Mouse (Mus musculus): ENCODE results near the gene Hnrnpr.

Gene Hnrnpr

DNA sequence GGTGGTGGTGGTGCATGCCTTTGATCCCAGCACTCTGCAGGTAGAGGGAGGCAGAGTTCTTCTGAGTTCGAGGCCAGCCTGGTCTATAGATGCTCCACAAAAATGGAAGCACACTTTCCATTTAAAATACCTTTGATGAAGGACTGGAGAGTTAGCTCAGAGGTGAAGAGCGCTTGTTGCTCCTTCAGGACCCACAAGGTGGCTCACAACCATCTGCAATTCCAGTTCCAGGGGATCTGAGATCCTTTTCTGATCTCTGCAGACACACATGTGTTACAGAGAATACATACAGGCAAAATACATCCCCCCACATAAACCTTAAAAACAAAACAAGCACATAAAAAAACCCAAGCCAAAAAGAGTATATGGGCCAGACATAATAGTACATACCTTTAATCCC is 2.4 kb upstream of the Hnrnpr start:
- no peak for DNase-seq (ENCODE audit: low spot score)

DNA sequence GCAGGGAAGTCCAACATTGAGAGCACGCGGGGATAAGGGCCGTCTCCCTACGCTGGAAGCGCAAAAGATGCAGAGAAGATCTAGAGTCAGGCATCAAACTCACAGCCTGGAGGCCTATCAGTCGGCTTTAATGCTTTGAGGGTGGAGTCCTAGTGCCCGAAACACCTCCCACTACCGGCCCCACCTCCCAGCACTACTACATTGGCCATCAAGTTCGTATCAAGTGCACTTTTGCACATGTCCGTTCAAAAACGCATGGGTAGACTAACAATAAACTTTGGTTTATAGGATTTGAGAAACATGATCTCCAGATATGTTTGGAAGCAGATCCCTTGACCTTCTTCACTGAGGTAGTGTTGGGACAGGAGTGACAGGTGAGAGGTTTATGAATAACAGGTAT is 962 bp upstream of the Hnrnpr start:
- DNase-seq (ENCODE audit: low spot score) = peak; percentile 43

DNA sequence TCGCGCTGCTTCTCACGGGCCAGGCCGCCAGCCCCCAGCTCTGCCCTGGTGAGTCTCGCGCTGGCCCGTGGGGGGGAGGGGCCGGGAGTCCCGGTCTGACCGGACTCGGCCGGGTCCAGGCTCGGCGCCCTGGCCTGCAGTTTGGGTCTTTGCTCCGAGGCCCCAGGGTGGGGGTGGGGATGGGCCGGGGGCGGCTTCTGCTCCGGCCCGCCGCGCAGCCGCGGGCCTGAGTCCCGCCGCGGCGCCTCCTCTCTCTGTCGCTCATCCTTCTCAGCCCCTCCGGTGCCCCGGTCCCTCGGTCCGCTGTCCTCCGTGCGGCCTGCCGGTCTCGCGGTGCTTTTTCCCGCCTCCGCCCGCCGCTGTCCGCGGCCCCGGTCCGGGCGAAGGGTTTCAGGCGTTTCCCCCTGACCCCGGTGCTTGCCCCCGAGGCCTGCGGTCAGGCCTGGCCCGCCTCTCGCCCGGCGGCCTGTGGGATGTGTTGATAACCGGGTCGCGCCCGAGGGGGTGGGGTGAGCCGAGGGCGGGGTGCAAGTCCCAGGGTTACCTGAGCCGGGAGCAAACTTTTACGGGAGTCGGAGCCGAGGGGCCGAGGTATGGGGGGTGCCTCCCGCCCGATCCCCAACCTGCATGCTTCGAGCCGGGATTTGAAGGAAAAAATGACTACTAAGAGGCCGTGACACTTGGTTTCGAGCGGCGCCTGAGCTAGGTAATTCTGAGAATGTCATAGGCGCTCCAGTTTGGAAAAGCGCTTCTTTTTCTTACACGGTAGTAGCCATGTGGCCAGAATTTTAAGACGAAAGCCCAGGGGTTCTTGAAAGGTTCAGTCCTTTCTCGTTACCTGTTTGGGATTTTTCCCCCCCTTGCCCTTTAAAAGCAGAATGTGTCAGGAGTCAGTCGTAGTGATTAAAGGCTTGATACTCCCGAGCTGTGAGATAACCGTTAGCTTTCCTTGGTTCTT is 579 bp downstream of the Hnrnpr start:
- peak; percentile 87 for DNase-seq (ENCODE audit: low spot score)

DNA sequence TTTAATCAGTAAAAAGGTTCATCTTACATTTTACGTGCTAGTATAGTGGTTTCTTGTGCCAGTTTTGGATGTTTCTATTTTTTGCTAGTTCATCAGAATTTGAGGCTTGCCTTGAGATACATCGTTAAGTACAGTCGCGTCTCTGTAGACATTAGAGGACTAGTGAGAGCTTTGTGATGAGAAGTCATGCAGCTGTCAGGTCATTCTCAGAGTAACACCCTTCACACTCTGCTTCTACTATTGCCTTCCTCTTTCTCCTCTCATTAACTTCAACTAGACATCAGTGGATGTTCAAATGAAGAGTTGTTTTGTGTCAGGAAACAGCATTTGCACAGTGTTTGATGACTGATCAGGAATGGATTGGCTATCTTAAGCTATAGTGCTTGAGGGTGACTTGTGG is 1.9 kb downstream of the Hnrnpr start:
- DNase-seq (ENCODE audit: low spot score) = no peak

DNA sequence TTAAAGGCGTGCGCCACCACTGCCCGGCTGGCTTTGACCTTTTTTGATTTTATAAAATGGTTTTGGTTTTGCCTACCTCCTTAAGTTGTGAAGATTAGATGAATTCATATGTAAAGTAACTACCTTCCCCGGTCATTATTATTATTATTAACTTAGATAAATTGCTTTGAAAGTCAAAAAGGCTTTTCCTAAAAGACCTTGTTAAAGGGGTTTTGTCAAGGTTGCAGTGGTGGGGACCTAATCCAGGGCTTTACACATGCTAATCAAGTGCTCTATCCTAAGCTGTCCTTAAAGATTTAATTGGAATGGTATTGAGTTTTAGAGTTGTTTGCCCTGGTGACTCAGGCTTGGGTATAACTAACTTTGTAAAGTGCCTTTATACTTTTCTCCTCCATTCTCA is 6.9 kb downstream of the Hnrnpr start:
- no peak for DNase-seq (ENCODE audit: low spot score)

DNA sequence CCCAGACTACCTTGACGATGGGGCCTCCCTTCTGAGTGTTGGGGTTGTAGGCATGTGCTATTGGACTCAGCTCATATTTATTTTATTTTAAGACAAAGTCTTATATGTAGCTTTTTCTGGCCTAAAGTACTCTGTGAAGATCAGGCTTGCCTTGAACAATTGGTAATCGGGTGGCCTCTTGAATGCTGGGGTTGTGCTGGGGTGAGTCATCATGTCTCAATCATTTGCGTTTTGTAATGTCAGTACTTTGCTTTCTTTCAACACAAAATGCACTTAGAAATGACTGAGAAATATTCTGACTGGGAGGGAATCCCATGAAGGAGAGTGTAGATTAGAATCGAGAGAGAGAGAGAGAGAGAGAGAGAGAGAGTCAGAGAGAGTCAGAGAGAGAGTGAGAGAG is 9.3 kb downstream of the Hnrnpr start:
- DNase-seq (ENCODE audit: low spot score) = no peak

DNA sequence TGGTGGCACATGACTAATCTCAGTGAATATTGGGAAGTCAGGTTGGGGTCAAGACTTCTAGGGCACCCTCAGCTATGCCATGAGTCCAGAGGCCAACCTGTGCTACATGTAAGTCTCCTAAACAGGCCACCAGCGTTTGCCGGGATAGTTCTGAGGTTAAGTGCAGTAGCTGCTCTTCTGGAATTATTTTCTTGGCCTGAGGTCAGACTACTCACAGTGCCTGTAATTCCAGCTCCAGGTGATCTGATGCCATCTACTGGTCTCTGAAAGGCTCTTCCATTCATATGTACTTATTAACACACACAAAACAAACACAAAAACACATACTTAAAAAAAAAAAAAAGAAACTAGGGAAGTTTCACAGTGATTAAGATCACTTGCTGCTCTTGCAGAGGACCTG is 13.5 kb downstream of the Hnrnpr start:
- no peak for DNase-seq (ENCODE audit: low spot score)

DNA sequence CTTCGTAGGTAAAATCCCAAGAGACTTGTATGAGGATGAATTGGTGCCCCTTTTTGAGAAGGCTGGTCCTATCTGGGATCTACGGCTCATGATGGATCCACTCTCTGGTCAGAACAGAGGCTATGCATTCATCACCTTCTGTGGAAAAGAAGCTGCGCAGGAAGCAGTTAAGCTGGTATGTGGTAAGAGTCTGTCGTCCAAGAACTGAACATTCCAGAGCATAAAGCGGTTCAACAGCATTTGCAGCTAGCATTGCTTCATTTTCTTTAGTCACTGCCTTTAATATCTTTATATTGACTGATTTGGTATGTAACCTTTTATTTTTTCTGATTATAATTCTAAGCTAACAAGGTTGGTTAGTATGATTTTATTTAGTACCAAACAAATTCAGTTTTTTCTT is 16.5 kb downstream of the Hnrnpr start:
- DNase-seq (ENCODE audit: low spot score) = no peak

DNA sequence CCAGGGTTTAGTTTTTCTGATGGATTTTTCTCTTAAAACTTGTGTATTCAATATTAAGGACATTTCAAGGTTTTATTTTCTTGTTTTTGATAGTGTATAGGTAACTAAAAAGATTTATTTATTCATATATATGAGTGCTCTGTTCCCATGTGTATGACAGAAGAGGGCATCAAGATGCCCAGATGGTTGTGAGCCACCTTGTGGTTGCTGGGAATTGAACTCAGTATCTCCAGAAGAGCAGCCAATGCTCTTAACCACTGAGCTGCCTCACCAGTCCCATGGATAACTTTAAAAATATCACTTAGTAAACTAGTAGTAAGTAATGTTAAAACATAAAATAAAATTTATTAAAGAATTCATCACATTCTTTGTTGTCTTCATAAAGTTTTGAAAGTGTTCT is 17.4 kb downstream of the Hnrnpr start:
- no peak for DNase-seq (ENCODE audit: low spot score)

DNA sequence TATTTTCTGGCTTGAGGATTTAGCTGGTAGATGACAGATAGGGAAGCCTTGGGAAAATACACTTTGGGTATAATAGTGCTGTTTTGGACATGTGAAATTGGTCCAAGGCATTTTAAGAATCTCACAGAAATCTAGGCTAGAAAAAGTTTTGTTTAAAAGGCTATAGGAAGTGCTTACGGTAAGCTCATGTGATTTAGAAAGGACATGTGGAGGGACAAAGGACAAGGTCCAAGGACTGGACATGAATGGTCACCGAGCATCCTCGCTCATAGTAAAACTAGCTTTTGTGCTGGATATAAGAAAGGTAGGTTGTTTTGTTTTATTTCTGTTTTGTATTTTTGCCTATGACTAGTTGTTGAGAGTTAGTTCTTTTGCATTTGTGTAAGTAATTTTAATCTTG is 21.0 kb downstream of the Hnrnpr start:
- no peak for DNase-seq (ENCODE audit: low spot score)

DNA sequence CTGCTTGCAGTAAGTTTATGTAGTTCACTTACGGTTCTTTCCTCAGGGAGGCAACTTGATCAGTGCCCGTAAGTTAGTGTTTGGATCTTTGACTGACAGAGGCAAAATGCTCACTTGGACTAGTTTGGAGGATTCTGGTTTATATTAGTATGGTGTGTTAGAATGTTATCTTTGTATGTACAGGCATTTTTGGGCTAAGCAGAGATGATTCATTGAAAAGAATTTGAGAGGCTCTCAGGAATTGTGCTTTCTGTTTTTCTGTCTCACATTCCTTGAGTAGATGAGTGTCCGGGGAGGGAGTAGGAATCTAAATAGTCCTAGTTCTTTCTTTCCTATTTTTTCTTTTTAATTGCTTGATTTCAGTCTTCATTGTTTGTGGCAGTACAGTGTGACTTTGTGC is 22.4 kb downstream of the Hnrnpr start:
- no peak for DNase-seq (ENCODE audit: low spot score)

DNA sequence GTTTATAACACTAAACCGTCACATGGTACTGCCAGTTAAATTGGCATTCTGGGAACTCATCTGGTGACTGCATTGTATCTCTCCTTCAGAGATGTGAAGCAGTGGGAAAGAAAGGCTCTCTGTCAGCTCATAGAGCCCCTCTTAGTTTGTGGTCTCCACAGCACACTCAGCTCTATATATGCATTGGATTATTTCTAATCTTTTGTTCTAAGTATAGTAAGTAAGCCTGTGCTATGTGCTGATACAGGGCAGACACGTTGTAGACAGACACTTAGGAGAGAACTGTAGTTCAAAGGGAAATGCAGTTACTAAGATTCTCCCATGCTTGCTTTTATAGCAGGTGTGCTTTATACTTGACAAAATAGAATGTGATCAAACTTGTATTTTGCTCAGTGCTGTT is 24.3 kb downstream of the Hnrnpr start:
- no peak for DNase-seq (ENCODE audit: low spot score)

DNA sequence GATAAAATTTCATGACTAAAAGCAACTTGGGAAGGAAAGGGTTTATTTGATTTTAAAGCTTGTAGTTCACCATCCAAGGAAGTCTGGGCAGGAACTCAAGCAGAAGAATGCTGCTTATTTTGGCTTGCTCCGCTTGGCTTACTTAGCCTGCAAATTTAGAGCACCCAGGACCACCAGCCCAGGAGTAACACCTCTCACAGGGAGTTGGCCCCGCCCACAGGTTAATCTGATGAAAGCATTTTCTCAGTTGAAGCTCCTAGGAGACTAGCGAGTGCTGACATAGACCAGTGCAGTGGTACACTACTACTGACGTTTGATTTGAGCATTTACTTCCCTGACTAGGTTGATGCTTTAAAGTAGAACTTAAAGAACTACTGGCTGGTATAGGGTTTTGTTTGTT is 26.4 kb downstream of the Hnrnpr start:
- DNase-seq (ENCODE audit: low spot score) = no peak

DNA sequence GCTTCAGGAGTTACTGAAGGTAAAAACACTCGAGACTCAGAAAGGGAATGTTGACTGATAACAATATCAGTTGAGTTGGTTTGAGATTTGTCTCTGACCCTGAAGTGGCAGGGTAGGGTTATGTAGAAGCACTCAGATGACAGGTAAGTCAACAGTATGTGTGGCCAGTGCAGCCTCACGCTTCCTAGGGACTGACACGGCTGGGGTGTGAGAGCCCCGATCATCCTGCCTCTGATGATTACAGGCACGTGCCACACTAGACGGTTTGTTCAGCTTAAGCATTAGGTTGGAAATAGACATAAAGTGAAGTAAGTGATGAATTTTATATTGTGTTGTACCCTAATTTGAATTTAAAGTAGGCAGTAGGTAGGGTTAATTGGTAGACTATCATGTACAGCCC is 38.9 kb downstream of the Hnrnpr start:
- no peak for DNase-seq (ENCODE audit: low spot score)

DNA sequence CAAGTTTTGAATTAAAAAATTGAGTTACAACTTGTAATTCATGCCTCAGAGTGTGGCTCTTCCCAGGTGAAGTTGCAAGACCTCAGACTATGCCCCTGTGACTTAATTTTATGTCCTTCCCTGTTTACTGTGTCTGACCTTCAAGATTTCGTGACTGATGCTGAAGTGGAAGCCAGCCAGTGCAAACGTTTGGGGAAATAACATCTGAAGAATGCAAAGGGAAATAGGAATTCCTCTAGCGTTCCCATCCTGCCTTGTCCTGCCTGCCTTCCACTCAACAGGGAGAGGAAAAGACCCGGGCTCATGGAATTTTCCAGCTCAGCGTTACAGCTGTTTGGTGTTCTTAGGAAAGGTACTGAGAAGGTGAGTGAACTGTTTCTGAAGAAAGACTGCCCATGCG is 46.3 kb downstream of the Hnrnpr start:
- DNase-seq (ENCODE audit: low spot score) = no peak

DNA sequence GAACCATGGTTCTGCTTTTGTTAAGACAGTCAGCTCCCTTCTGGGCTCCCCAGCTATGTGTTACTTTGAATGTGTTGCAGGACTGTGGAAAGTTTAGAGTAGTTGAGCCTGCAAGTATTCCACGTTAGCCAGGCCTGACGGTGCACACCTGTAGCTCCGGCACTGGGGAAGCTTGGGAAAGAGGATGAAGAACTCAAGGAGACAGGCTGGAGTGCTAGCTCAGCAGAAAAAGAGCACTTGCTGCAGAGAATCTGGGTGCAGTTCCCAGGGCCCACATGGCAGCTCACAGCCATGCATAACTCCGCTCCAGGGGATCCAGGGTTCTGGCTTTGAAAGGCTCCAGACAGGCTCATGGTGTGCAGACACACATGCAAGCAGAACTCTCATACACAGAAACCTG is 46.7 kb downstream of the Hnrnpr start:
- no peak for DNase-seq (ENCODE audit: low spot score)

DNA sequence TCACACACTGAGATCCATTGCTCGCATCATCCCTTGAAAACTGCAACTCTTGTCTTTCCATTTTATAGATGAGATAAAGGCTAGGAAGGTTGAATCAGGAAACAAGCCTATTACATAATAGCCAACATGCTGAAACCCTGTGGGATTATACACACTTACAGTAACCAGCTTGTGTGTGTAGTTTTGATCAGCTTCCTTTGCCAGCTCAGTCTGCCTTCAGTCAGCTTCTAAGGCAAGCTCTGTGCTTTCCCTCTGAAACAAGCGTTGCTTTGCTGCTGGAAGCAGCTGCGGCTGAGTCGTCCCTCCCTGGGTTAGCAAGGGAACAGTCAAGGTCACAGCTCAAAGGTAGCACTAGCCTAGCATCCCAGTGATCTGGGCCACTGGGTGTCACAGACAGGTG is 57.1 kb downstream of the Hnrnpr start:
- DNase-seq (ENCODE audit: low spot score) = no peak

DNA sequence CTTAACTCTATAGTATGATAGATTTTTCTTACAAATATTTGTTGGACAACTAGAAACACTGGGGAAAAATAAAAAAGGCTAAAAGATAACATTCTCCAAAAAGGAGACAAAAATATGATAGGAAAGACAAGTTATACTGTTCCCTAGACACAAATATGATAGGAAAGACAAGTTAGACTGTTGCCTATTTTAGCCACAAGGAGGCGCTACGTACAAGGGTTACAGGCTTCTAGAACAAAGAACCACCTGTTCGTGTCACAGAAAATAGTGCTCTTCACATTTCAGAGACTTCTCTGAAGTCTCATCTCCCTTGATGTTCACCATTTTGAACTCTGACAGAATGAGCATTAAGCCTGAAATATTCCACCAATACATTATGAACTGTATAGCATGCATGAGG is 59.0 kb downstream of the Hnrnpr start:
- peak; percentile 51 for DNase-seq (ENCODE audit: low spot score)

DNA sequence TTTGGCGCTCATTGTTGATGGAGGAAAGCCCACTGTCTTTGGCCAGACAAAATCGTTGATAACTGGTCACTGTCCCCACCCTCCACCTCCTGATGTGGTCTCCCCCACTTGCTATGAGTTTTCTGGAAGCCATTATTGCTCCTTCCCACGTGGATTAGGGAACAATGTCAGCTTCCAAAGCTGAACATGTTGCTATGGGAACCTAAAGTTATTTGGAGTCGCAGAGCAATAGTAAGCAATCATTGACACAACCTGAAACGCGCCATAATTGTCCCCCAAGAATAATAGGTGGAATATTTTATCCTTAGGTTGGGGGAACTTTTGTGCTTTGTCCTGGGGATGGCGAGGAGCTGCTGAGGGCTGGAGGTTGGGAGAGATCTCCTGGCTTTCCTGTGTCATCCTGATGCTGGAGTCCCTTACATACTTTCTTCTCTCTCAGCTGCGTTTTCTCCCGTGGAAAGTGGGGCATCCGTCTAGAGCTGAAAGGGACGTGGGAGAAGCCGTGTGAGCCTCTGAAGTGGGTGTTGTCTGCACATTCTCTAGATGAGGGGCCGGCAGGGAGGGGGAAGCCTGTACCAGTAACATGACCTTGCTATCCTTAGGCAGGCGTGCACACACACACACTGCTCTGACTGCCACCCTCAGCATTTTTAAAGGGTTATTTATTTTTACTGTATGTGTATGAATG is 62.9 kb downstream of the Hnrnpr start:
- DNase-seq (ENCODE audit: low spot score) = no peak

DNA sequence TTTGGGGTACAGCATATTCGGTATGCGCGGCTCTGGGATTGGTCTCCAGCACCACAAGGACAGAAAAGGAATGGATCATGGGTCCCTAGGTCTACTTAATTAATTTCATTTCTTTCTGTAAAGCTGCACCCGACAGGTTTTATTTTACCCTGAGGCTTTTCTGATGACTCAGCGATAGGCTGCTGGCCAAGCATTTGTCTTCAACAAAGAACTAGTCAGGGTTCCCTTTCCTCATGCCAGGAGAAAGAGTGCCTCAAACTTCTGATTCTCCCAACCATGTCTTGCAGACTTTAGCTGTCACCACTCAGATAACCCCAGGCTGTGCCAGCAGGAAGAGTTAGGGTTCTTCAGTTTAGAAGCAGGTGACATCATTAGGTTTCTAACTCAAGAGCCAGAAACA is 66.3 kb downstream of the Hnrnpr start:
- DNase-seq (ENCODE audit: low spot score) = no peak

DNA sequence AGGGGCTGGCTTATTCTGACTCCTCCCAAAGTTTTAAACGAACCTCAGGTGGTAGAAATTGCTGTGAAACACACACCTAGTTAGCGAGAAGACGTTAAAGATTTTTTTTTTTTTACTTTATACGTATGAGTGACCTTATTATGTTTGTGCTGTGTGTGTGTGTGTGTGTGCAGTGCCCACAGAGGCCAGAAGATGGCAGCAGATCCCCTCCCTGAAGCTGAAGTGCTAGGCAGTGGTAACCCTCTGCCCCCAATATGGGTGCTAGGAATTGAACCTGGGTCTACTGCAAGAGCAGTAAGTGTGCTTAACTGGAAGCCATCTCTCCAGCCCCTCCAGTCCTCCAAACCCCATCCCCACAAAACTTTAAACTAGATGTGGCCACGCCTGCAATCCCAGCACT is 72.3 kb downstream of the Hnrnpr start:
- no peak for DNase-seq (ENCODE audit: low spot score)

DNA sequence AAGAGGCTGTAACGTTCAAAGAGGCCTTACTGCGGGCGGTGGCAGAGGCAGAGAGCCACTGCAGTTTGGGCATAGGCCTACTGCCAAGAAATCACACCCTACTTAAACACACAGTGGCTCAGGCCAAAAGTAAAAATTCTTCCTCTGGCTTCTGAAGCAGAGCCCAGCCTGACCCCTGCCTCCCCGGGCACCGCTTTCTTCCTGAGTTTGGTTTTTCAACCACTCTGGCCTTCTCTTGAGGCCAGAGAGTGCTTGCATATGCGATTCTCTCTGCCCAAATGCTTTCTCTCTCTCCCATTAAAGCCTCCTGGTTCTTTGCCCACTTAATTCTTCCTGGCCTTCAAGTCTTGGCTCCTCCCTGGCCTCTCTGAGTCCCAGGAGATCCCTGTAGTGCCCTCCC is 73.1 kb downstream of the Hnrnpr start:
- no peak for DNase-seq (ENCODE audit: low spot score)

DNA sequence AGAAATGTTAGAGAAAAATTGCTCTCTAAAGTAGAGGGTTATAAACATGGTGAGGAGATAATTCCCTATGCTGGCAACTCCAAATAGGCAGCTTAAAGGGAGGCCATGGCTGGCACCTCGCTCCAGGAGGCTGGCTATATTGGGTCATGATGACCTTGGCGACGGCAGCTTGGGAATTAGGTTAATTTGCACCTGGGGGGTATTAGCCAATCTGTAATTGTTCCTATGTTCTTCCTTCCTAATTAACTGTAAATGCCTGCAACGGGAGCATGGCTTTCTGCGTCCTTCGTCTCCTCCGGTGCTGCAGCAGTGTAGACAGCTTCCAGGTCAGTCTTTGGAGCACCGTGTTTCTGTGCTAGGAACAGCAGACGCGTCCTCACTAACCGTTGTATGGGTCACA is 76.5 kb downstream of the Hnrnpr start:
- no peak for DNase-seq (ENCODE audit: low spot score)

DNA sequence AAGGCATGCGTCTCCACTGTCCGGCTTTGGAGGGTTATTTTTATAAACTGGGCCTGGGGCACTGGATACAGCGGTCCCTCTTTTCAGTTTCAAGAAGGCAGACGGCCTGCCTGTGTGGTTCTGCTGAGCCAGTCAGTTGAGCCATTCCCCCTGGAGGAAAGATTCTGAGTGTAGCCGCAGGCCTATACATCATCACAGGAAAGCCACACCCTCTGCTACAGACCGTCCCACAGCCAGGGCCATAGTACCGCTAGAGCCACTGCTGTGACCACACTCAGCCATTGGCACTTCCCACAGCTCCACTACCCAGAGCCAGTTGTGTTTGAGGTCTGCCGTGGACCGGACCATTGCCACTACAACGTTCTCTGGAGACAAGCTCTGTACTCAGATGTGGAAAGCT is 91.1 kb downstream of the Hnrnpr start:
- no peak for DNase-seq (ENCODE audit: low spot score)
